Mouse (Mus musculus): ENCODE data around the gene Ccdc54. TPM values are rescaled to one million over a fixed set of nuclear protein-coding genes. Genes with fewer than 3 reads are reported as not detected.

Gene Ccdc54
- polyA plus RNA-seq, 1 experiment = not detected

DNA sequence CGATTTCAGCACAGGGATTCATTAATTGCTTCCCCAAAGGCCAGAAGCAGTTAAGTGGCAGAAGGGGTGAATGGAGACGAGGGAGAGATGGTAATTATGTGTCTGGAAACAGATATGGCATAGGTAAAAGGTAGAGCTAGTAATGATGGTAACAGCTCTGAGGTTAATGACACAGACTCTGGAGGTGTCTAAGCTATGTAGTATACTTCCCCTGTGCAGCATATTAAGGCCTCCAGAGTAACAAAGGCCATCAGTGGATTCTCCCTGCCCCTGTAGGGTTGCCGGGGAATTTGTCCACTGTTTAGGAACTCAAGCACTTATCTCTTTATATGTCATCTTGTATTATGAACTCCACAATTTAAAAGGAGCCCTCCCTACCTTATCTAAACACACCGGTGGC is 5.2 kb upstream of the Ccdc54 start:
- Histone ChIP-seq H3K79me2 (ENCODE audit: control insufficient read depth, insufficient read depth) (no peaks in the 10 kb centered on the region), H3K4me2 (ENCODE audit: low read depth) (no peak overlapping the region), H3K4me3 (no peak overlapping the region), H3ac (ENCODE audit: control insufficient read depth, insufficient read length) (no peak overlapping the region), H3K36me3 (ENCODE audit: control insufficient read depth, insufficient read depth) (no peaks in the 10 kb centered on the region), H3K27me3 (ENCODE audit: control insufficient read depth, insufficient read depth, insufficient read length) (no peaks in the 10 kb centered on the region)
- no peak for TF ChIP-seq MYOG (IDR thresholded peaks at IDR 0.05; ENCODE audit: control insufficient read depth in 1 of 3, insufficient read depth in 1 of 3, insufficient read length in 2 of 3, low read depth in 2 of 3)
- TF ChIP-seq E2F4 (IDR thresholded peaks at IDR 0.05; ENCODE audit: insufficient read depth) = no peak
- TF ChIP-seq TCF3 (IDR thresholded peaks at IDR 0.05; ENCODE audit: insufficient read length, low read depth) = no peak
- TF ChIP-seq USF1 (IDR thresholded peaks at IDR 0.05; ENCODE audit: low read depth) = no peak
- TF ChIP-seq POLR2A (IDR thresholded peaks at IDR 0.05; ENCODE audit: insufficient read length, low read depth) = no peak
- TF ChIP-seq POLR2AphosphoS2 (IDR thresholded peaks at IDR 0.05; ENCODE audit: insufficient read length, low read depth) = no peak
- TF ChIP-seq REST (IDR thresholded peaks at IDR 0.05; ENCODE audit: insufficient read depth, insufficient read length) = no peak
- TF ChIP-seq TCF12 (IDR thresholded peaks at IDR 0.05; ENCODE audit: insufficient read depth, poor library complexity, severe bottlenecking) = no peak
- no peak for TF ChIP-seq MAX (IDR thresholded peaks at IDR 0.05; ENCODE audit: low read depth)
- no peak for TF ChIP-seq CEBPB (IDR thresholded peaks at IDR 0.05; ENCODE audit: insufficient read depth, poor library complexity, severe bottlenecking)
- TF ChIP-seq MYOD1 (IDR thresholded peaks at IDR 0.05; ENCODE audit: control insufficient read depth in 1 of 3, insufficient read length in 2 of 3, low read depth in 2 of 3) = no peak
- no peak for TF ChIP-seq SRF (IDR thresholded peaks at IDR 0.05; ENCODE audit: control insufficient read depth, insufficient read length, low read depth)

- Histone ChIP-seq H3K27me3 (ENCODE audit: control insufficient read depth, insufficient read depth, insufficient read length) (no peaks in the 10 kb centered on the region), H3K36me3 (ENCODE audit: control insufficient read depth, insufficient read depth) (no peaks in the 10 kb centered on the region), H3K4me3 (no peak overlapping the region), H3K4me2 (ENCODE audit: low read depth) (no peak overlapping the region), H3K79me2 (ENCODE audit: control insufficient read depth, insufficient read depth) (no peaks in the 10 kb centered on the region), H3ac (ENCODE audit: control insufficient read depth, insufficient read length) (no peak overlapping the region)
- TF ChIP-seq SRF (IDR thresholded peaks at IDR 0.05; ENCODE audit: control insufficient read depth, insufficient read length, low read depth) (no peak), POLR2A (IDR thresholded peaks at IDR 0.05; ENCODE audit: insufficient read length, low read depth) (no peak), MYOD1 (IDR thresholded peaks at IDR 0.05; ENCODE audit: control insufficient read depth in 1 of 3, insufficient read length in 2 of 3, low read depth in 2 of 3) (no peak), MAX (IDR thresholded peaks at IDR 0.05; ENCODE audit: low read depth) (no peak), CEBPB (IDR thresholded peaks at IDR 0.05; ENCODE audit: insufficient read depth, poor library complexity, severe bottlenecking) (no peak), POLR2AphosphoS2 (IDR thresholded peaks at IDR 0.05; ENCODE audit: insufficient read length, low read depth) (no peak), REST (IDR thresholded peaks at IDR 0.05; ENCODE audit: insufficient read depth, insufficient read length) (no peak), E2F4 (IDR thresholded peaks at IDR 0.05; ENCODE audit: insufficient read depth) (no peak)
Measured at GRCm38 (mm10) chr16:50594876-50595275, 3.9 kb upstream of the Ccdc54 start.

- Histone ChIP-seq H3K79me2 (ENCODE audit: control insufficient read depth, insufficient read depth) (no peaks in the 10 kb centered on the region), H3ac (ENCODE audit: control insufficient read depth, insufficient read length) (no peak overlapping the region), H3K27me3 (ENCODE audit: control insufficient read depth, insufficient read depth, insufficient read length) (no peaks in the 10 kb centered on the region), H3K4me3 (no peak overlapping the region), H3K36me3 (ENCODE audit: control insufficient read depth, insufficient read depth) (no peaks in the 10 kb centered on the region), H3K4me2 (ENCODE audit: low read depth) (no peak overlapping the region)
- TF ChIP-seq TCF12 (IDR thresholded peaks at IDR 0.05; ENCODE audit: insufficient read depth, poor library complexity, severe bottlenecking) = no peak
- no peak for TF ChIP-seq TCF3 (IDR thresholded peaks at IDR 0.05; ENCODE audit: insufficient read length, low read depth)
- TF ChIP-seq MYOG (IDR thresholded peaks at IDR 0.05; ENCODE audit: control insufficient read depth in 1 of 3, insufficient read depth in 1 of 3, insufficient read length in 2 of 3, low read depth in 2 of 3) = no peak
- no peak for TF ChIP-seq USF1 (IDR thresholded peaks at IDR 0.05; ENCODE audit: low read depth)
- no peak for TF ChIP-seq MYOD1 (IDR thresholded peaks at IDR 0.05; ENCODE audit: control insufficient read depth in 1 of 3, insufficient read length in 2 of 3, low read depth in 2 of 3)
- no peak for TF ChIP-seq POLR2AphosphoS2 (IDR thresholded peaks at IDR 0.05; ENCODE audit: insufficient read length, low read depth)
- no peak for TF ChIP-seq REST (IDR thresholded peaks at IDR 0.05; ENCODE audit: insufficient read depth, insufficient read length)
- no peak for TF ChIP-seq E2F4 (IDR thresholded peaks at IDR 0.05; ENCODE audit: insufficient read depth)
- no peak for TF ChIP-seq SRF (IDR thresholded peaks at IDR 0.05; ENCODE audit: control insufficient read depth, insufficient read length, low read depth)
- no peak for TF ChIP-seq POLR2A (IDR thresholded peaks at IDR 0.05; ENCODE audit: insufficient read length, low read depth)
- TF ChIP-seq CEBPB (IDR thresholded peaks at IDR 0.05; ENCODE audit: insufficient read depth, poor library complexity, severe bottlenecking) = no peak
- no peak for TF ChIP-seq MAX (IDR thresholded peaks at IDR 0.05; ENCODE audit: low read depth)
Measured at GRCm38 (mm10) chr16:50593361-50593760, 2.4 kb upstream of the Ccdc54 start.

DNA sequence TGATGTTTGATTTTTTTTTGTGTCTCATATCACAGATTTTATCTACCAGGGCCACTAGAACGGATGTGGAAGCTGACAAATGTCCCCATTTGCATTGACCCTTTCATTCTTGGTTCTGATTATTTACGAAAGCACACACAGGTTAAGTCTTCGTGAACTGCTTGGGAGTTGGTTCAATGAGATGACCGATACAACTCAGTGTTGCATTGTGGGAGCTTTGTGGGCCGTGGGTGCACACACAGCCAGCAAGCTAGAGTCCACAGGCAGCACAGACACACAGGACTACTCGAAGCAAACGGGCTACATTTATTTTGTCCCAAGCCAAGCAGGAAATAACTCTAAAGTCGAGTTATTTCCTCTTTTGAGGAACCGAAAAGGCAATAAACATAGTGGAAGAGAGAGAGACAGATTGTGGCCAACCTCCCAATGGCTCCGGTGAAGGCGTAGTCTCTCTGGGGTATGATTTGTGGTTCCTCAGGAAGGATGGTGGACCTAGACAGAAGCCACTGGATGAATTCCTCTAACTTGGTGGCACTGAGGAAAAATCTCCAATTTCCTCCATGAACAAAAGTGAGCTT is 1.3 kb downstream of the Ccdc54 start:
- no peaks in the 10 kb centered on the region for H3K79me2 ChIP-seq (ENCODE audit: control insufficient read depth, insufficient read depth)
- no peaks in the 10 kb centered on the region for H3K27me3 ChIP-seq (ENCODE audit: control insufficient read depth, insufficient read depth, insufficient read length)
- H3ac ChIP-seq (ENCODE audit: control insufficient read depth, insufficient read length) = no peak overlapping the region
- H3K4me3 ChIP-seq = no peak overlapping the region
- H3K36me3 ChIP-seq (ENCODE audit: control insufficient read depth, insufficient read depth) = no peaks in the 10 kb centered on the region
- H3K4me2 ChIP-seq (ENCODE audit: low read depth) = no peak overlapping the region
- no peak for TF ChIP-seq POLR2A (IDR thresholded peaks at IDR 0.05; ENCODE audit: insufficient read length, low read depth)
- no peak for TF ChIP-seq E2F4 (IDR thresholded peaks at IDR 0.05; ENCODE audit: insufficient read depth)
- TF ChIP-seq MYOD1 (IDR thresholded peaks at IDR 0.05; ENCODE audit: control insufficient read depth in 1 of 3, insufficient read length in 2 of 3, low read depth in 2 of 3) = no peak
- no peak for TF ChIP-seq CEBPB (IDR thresholded peaks at IDR 0.05; ENCODE audit: insufficient read depth, poor library complexity, severe bottlenecking)
- no peak for TF ChIP-seq MYOG (IDR thresholded peaks at IDR 0.05; ENCODE audit: control insufficient read depth in 1 of 3, insufficient read depth in 1 of 3, insufficient read length in 2 of 3, low read depth in 2 of 3)
- TF ChIP-seq REST (IDR thresholded peaks at IDR 0.05; ENCODE audit: insufficient read depth, insufficient read length) = no peak
- no peak for TF ChIP-seq MAX (IDR thresholded peaks at IDR 0.05; ENCODE audit: low read depth)
- no peak for TF ChIP-seq POLR2AphosphoS2 (IDR thresholded peaks at IDR 0.05; ENCODE audit: insufficient read length, low read depth)
- TF ChIP-seq TCF12 (IDR thresholded peaks at IDR 0.05; ENCODE audit: insufficient read depth, poor library complexity, severe bottlenecking) = no peak
- no peak for TF ChIP-seq USF1 (IDR thresholded peaks at IDR 0.05; ENCODE audit: low read depth)
- no peak for TF ChIP-seq TCF3 (IDR thresholded peaks at IDR 0.05; ENCODE audit: insufficient read length, low read depth)
- no peak for TF ChIP-seq SRF (IDR thresholded peaks at IDR 0.05; ENCODE audit: control insufficient read depth, insufficient read length, low read depth)
